Mouse (Mus musculus): ENCODE measurements around the gene Rragd.
A peak's percentile ranks its signal among the peaks of the same experiment; 100 is the strongest.
"Not testable (repeated sequence)": the region's sequence is repeated elsewhere in the genome, so short reads cannot be mapped to it uniquely, and the experiment has no call there.

Rragd gene

GRCm38 (mm10) chr4:32982716-32983175 lies at the start of gene Rragd:
Gene Rragd, plus strand, starts transcription at chr4:32983037.
- peak in 1 of 2 experiments; percentile 1 for DNase-seq (ENCODE audit: low spot score in 2 of 2)

- no peak for DNase-seq (ENCODE audit: low spot score in 2 of 2)
Observed at GRCm38 (mm10) chr4:32936762-32937341, 46.0 kb upstream of the Rragd start.

DNA sequence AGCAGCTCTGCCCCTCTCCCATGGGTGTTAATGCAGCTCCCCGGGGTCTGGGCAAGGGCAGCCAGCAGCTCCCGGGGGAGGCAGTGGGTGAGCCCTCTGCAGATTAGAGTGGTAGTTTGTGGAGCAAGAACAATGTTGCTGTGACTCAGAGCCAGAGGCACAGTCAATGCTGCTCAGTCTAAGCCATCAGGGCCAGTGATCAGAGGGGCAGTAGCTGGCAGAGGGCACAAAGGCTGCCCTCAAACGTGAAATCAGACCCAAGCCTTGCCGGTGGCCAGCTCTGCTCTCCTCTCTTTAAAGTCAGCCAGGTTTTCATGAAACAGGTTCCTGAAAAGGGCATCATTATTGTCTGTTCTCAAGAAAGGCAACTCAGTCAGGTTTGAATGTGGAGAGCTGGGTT lies 43.3 kb upstream of the Rragd start:
- DNase-seq (ENCODE audit: low spot score in 2 of 2), result no peak

- no peak for DNase-seq (ENCODE audit: low spot score in 2 of 2)
Observed at GRCm38 (mm10) chr4:32939964-32940363, 42.9 kb upstream of the Rragd start.

GRCm38 (mm10) chr4:32940984-32941383 lies 41.9 kb upstream of the Rragd start:
- DNase-seq (ENCODE audit: low spot score in 2 of 2), result no peak

DNA sequence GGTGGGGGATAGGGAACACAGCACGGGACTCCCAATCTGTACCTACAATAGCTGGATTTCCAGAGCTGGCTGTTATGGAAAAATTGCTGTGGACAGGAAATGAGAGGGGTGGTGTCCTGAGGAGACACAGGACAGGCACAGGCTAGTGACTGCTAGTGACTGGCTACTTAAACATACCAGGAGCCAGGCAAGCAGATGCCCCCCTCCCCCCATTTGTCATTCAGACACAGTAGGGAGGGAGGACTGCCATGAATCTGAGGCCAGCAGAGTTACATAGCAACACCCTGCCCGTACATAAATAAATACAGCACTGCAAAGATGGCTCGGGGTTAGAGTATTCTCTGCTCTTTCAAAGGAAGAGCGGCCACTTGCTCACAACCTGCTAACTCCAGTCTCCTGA lies 35.2 kb upstream of the Rragd start:
- no peak for DNase-seq (ENCODE audit: low spot score in 2 of 2)

DNA sequence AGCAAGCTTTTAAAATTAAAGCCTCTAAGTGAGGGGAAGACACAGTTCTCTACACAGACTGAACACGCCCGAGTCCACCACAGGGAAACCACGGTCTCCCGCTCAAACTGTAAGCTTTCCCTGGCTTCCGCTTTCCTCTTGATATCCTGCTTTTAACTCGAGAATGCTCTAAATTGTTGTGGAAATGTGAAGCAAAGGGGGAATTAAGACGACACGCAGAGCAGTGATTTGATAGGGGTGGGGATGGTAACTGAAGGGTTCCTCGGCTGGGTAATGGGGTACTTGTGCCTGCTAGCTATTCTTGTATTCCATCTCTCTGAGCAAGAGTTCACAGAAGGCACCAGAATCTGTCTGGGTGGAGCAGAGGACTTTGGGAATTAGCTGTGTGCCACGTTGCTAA lies 34.1 kb upstream of the Rragd start:
- no peak for DNase-seq (ENCODE audit: low spot score in 2 of 2)

- peak; percentile 47 to 81 for DNase-seq (ENCODE audit: low spot score in 2 of 2)
Observed at GRCm38 (mm10) chr4:32950356-32951034, 32.3 kb upstream of the Rragd start, which contains the start of gene Ankrd6. Gene Ankrd6, minus strand, starts transcription at chr4:32950841.

- no peak for DNase-seq (ENCODE audit: low spot score in 2 of 2)
Observed at GRCm38 (mm10) chr4:32951035-32951940, 31.5 kb upstream of the Rragd start.

DNA sequence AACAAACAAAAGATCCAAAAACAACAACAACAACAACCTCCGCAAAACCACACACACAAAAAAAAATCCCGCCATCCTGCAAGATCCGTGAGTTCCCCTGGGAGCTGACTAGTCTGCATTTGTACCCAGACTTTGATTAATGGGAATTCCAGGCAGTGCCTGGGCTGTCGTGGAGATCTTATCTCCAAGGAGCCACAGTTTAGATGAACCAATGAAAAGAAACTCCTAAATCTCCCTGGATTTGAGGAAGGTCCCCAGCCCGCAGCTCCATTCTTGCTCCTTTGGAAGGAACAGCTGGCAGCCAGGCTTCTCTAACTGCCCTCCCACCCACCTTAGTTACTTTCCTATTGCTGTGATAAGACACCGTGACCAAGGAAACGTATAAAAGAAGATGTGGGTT lies 30.2 kb upstream of the Rragd start:
- DNase-seq (ENCODE audit: low spot score in 2 of 2), result no peak

- DNase-seq (ENCODE audit: low spot score in 2 of 2), result no peak
Observed at GRCm38 (mm10) chr4:32956423-32956822, 26.4 kb upstream of the Rragd start.

DNA sequence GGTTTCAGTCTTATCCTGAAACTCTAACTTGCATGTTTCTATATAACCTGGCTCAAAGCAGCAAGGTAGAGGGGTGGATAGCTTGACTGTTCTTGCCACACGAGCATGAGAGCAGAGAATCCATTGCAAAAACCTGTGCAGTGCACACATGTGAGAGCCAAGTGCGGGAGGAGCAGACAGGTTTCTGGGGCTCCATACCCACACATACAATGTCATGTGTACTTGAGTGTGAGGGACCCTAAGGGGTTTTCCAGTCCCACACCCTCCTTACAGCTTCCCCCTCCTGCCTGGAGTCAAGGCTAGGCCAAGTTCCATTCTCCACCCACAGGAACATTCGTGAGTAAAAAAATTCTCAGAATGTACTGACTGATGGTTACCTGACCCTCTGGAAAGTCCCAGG lies 21.4 kb upstream of the Rragd start:
- DNase-seq (ENCODE audit: low spot score in 2 of 2), result no peak

DNA sequence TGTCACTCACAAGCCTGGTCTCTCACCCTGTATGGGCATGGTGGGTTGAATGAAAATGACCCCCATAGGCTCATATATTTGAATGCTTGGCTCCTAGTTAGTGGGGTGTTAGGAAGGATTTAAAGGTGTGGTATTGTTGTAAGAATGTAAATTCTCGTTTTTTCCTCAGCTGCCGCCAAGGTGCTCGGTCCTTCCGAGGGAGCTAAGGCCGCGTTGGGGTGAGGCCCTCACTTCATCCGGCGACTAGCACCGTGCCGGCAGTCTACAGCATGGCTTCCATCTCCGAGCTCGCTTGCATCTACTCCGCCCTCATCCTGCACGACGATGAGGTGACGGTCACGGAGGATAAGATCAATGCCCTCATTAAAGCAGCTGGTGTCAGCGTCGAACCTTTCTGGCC lies 18.2 kb upstream of the Rragd start:
- not testable (repeated sequence) for DNase-seq (ENCODE audit: low spot score in 2 of 2)

- no peak for DNase-seq (ENCODE audit: low spot score in 2 of 2)
Observed at GRCm38 (mm10) chr4:32977331-32977730, 5.5 kb upstream of the Rragd start.

DNA sequence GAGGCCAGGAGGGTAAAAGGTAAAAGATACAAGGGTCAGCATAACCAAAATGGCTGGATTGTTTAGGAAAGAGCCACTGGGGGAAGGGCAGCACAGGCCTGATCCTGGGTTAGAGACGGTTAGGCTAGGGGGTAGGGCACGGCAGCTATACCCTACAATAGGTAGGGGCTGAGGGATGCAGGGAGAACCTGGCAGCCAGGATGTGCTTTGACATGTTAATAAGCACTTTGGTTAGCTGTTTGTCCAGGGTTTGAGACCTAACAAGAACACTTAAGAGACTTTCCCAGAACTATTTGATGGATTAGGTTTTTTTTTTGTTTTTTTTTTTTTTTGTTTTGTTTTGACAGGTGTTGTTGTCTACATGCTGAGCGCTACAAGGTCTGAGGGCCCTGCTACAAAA lies 2.8 kb upstream of the Rragd start:
- DNase-seq (ENCODE audit: low spot score in 2 of 2), result no peak

- DNase-seq (ENCODE audit: low spot score in 2 of 2), result no peak
Observed at GRCm38 (mm10) chr4:32981617-32982016, 1.2 kb upstream of the Rragd start.

- DNase-seq (ENCODE audit: low spot score in 2 of 2), result peak in 1 of 2 experiments; percentile 14
Observed at GRCm38 (mm10) chr4:32982041-32982715, 659 bp upstream of the Rragd start.

- peak; percentile 40 to 61 for DNase-seq (ENCODE audit: low spot score in 2 of 2)
Observed at GRCm38 (mm10) chr4:32983176-32984155, 629 bp downstream of the Rragd start.

DNA sequence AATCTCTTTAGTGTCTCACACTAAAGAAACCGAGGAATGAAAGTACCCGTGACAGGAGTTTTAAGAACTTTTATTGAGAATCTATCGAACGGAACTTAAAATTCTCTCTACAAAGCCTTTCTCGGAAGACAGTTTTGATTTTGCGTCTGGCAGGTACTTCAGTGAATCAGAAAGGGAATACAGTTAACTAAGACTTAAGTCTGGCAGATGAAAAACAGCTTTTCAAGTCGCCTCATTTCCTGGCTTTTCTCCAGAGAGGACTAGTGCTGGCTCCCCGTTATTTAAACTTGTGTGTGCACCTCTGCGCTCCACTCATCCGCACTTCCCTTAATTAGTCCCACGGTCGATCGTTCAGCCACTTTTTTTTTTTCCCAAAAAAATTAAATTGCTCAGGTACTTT lies 1.4 kb downstream of the Rragd start:
- DNase-seq (ENCODE audit: low spot score in 2 of 2), result no peak

DNA sequence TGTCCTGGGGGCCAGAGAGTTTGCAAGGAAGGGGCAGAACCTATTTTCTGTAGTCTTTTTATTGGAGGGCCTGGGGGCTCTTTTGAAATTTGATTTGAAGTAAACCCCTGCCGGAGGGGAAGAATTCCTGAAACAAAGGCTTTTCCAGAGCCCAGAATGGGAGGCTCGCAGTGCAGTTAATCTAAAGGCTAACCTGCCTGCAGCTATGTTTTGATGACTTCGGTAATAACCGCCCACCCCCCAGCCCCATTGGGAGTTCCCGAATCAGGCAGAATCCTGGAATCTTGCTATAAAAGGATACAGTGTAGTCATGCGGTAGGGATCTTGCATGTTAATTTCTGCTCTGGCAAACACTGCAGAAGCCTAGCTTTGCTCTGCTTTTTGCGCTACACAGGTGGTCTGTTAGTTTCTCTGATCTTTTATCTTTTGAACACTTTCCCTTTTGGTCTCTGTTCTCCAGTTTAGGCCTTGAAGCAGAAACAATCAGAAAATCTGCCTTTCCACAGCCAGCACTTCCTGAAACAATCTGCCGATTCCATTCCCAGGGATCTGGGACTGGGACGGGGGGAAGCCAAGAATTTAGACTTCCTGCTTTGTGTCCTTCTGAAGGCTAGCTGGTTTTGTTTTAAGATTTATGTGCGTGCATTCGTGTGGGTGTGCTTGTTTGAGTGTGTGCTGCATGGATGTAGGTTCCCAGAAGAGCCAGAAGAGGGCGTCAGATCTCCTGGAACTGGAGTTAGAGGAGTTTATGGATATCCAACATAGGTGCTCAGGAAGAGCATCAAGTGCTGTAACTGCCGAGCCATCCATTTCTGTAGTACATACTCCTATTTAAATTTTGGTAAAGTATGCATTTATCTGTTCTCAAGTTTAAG lies 2.2 kb downstream of the Rragd start:
- no peak for DNase-seq (ENCODE audit: low spot score in 2 of 2)
